Mouse (Mus musculus): ENCODE results near the gene Tbrg4. TPM values are rescaled to one million over a fixed set of nuclear protein-coding genes. Genes with fewer than 3 reads are reported as not detected.
"Not testable (repeated sequence)": the region's sequence is repeated elsewhere in the genome, so short reads cannot be mapped to it uniquely, and the experiment has no call there.

Tbrg4 gene
- 49.9 and 52.5 TPM in 2 replicates for polyA plus RNA-seq (2016; fragmentation: Nextera tagmentation; extraction: Ambion mirVana)

GRCm38 (mm10) chr11:6625478-6626387, at the start of gene Tbrg4:
TSS of gene Tbrg4 (minus strand) at chr11:6626067.
- peak within 1 kb of the TSS; percentile 78 for H3K27ac ChIP-seq (ENCODE audit: poor library complexity, severe bottlenecking)
- H3K4me3 ChIP-seq, result peak within 1 kb of the TSS; percentile 69
- peak within 1 kb of the TSS; percentile 76 for H3K9ac ChIP-seq
- peak; percentile 95 for ATAC-seq (ENCODE audit: insufficient number of reproducible peaks, low FRiP score)
- H3K4me1 ChIP-seq (replicated peaks), result peaks cover 27% of the 10 kb centered on the region
- no peaks in the 10 kb centered on the region for H3K9me3 ChIP-seq (replicated peaks)
- no peaks in the 10 kb centered on the region for H3K27me3 ChIP-seq (replicated peaks)
- H3K4me2 ChIP-seq, result peak within 1 kb of the TSS; percentile 81
- under 1% methylated on average over 66 of the region's 66 CpGs for WGBS
- peaks cover 39% of the 10 kb centered on the region for H3K36me3 ChIP-seq

- Histone ChIP-seq H3K9me3 (replicated peaks) (no peaks in the 10 kb centered on the region), H3K27me3 (replicated peaks) (0 out of 2 replicates have a peak, but pooled peaks cover 4% of the 10 kb centered on the region), H3K4me1 (replicated peaks) (peaks cover 7% of the 10 kb centered on the region), H3K36me3 (no peaks in the 10 kb centered on the region), H3K4me3 (no peak overlapping the region), H3K27ac (ENCODE audit: poor library complexity, severe bottlenecking) (no peak overlapping the region), H3K4me2 (no peak overlapping the region), H3K9ac (no peak overlapping the region)
- 51% methylated on average over 7 of the region's 7 CpGs for WGBS
- ATAC-seq (ENCODE audit: insufficient number of reproducible peaks, low FRiP score), result no peak
These were observed 49.5 kb upstream of the Tbrg4 start for GRCm38 (mm10) chr11:6675402-6675801.

- Histone ChIP-seq H3K4me3 (no peak overlapping the region), H3K27ac (ENCODE audit: poor library complexity, severe bottlenecking) (no peak overlapping the region), H3K4me2 (no peak overlapping the region), H3K36me3 (no peaks in the 10 kb centered on the region), H3K4me1 (replicated peaks) (peaks cover under 1% of the 10 kb centered on the region; the same call in 1 of the 2 replicates), H3K27me3 (replicated peaks) (0 out of 2 replicates have a peak, but pooled peaks cover 4% of the 10 kb centered on the region), H3K9ac (no peak overlapping the region), H3K9me3 (replicated peaks) (no peaks in the 10 kb centered on the region)
- no peak for ATAC-seq (ENCODE audit: insufficient number of reproducible peaks, low FRiP score)
- 86% methylated on average over 9 of the region's 9 CpGs for WGBS
These were observed 48.8 kb upstream of the Tbrg4 start for GRCm38 (mm10) chr11:6674701-6675100.

GRCm38 (mm10) chr11:6670826-6671225, 45.0 kb upstream of the Tbrg4 start:
- 0 out of 2 replicates have a peak, but pooled peaks cover 4% of the 10 kb centered on the region for H3K9me3 ChIP-seq (replicated peaks)
- no peaks in the 10 kb centered on the region for H3K36me3 ChIP-seq
- H3K4me2 ChIP-seq, result no peak overlapping the region
- H3K4me1 ChIP-seq (replicated peaks), result no peaks in the 10 kb centered on the region
- H3K9ac ChIP-seq, result no peak overlapping the region
- no peak overlapping the region for H3K4me3 ChIP-seq
- H3K27ac ChIP-seq (ENCODE audit: poor library complexity, severe bottlenecking), result no peak overlapping the region
- H3K27me3 ChIP-seq (replicated peaks), result no peaks in the 10 kb centered on the region
- 80% methylated on average over 4 of the region's 4 CpGs for WGBS
- ATAC-seq (ENCODE audit: insufficient number of reproducible peaks, low FRiP score), result no peak

- H3K27ac ChIP-seq (ENCODE audit: poor library complexity, severe bottlenecking), result no peak overlapping the region
- no peaks in the 10 kb centered on the region for H3K4me1 ChIP-seq (replicated peaks)
- WGBS, result 42% methylated on average over 2 of the region's 2 CpGs
- no peak for ATAC-seq (ENCODE audit: insufficient number of reproducible peaks, low FRiP score)
- H3K4me2 ChIP-seq, result no peak overlapping the region
- no peaks in the 10 kb centered on the region for H3K27me3 ChIP-seq (replicated peaks)
- no peak overlapping the region for H3K9ac ChIP-seq
- no peak overlapping the region for H3K4me3 ChIP-seq
- H3K36me3 ChIP-seq, result no peaks in the 10 kb centered on the region
- H3K9me3 ChIP-seq (replicated peaks), result peaks cover 4% of the 10 kb centered on the region; the same call in 1 of the 2 replicates
These were observed 44.2 kb upstream of the Tbrg4 start for GRCm38 (mm10) chr11:6670044-6670443.

- ATAC-seq (ENCODE audit: insufficient number of reproducible peaks, low FRiP score), result no peak
- H3K27me3 ChIP-seq (replicated peaks), result no peaks in the 10 kb centered on the region
- H3K9me3 ChIP-seq (replicated peaks), result peaks cover 4% of the 10 kb centered on the region; the same call in 1 of the 2 replicates
- WGBS, result 55% methylated on average over 9 of the region's 9 CpGs
- no peak overlapping the region for H3K4me3 ChIP-seq
- H3K4me2 ChIP-seq, result no peak overlapping the region
- H3K36me3 ChIP-seq, result no peaks in the 10 kb centered on the region
- no peak overlapping the region for H3K27ac ChIP-seq (ENCODE audit: poor library complexity, severe bottlenecking)
- H3K9ac ChIP-seq, result no peak overlapping the region
- H3K4me1 ChIP-seq (replicated peaks), result no peaks in the 10 kb centered on the region
These were observed 43.2 kb upstream of the Tbrg4 start for GRCm38 (mm10) chr11:6669041-6669440.

GRCm38 (mm10) chr11:6666634-6667033, 40.8 kb upstream of the Tbrg4 start:
- Histone ChIP-seq H3K27me3 (replicated peaks) (no peaks in the 10 kb centered on the region), H3K4me2 (no peak overlapping the region), H3K4me3 (no peak overlapping the region), H3K9ac (no peak overlapping the region), H3K36me3 (no peaks in the 10 kb centered on the region), H3K4me1 (replicated peaks) (no peaks in the 10 kb centered on the region), H3K9me3 (replicated peaks) (peaks cover 4% of the 10 kb centered on the region; the same call in 1 of the 2 replicates), H3K27ac (ENCODE audit: poor library complexity, severe bottlenecking) (no peak overlapping the region)
- 73% methylated on average over 2 of the region's 2 CpGs for WGBS
- no peak for ATAC-seq (ENCODE audit: insufficient number of reproducible peaks, low FRiP score)

GRCm38 (mm10) chr11:6661206-6661605, 35.3 kb upstream of the Tbrg4 start:
- H3K4me2 ChIP-seq, result no peak overlapping the region
- H3K4me1 ChIP-seq (replicated peaks), result 0 out of 2 replicates have a peak, but pooled peaks cover 4% of the 10 kb centered on the region
- H3K36me3 ChIP-seq, result no peaks in the 10 kb centered on the region
- H3K4me3 ChIP-seq, result no peak overlapping the region
- H3K27ac ChIP-seq (ENCODE audit: poor library complexity, severe bottlenecking), result no peak overlapping the region
- ATAC-seq (ENCODE audit: insufficient number of reproducible peaks, low FRiP score), result no peak
- H3K27me3 ChIP-seq (replicated peaks), result peaks cover 30% of the 10 kb centered on the region
- no peak overlapping the region for H3K9ac ChIP-seq
- WGBS, result 79% methylated on average over 14 of the region's 14 CpGs
- H3K9me3 ChIP-seq (replicated peaks), result no peaks in the 10 kb centered on the region; the same call in 1 of the 2 replicates

GRCm38 (mm10) chr11:6658271-6658670, 32.4 kb upstream of the Tbrg4 start, which contains the start of gene Ramp3:
TSS of gene Ramp3 (plus strand) at chr11:6658521.
- Histone ChIP-seq H3K27ac (ENCODE audit: poor library complexity, severe bottlenecking) (no peak within 1 kb of the TSS), H3K4me2 (peak within 1 kb of the TSS; percentile 87), H3K9ac (peak within 1 kb of the TSS; percentile 65), H3K4me3 (peak within 1 kb of the TSS; percentile 52), H3K4me1 (replicated peaks) (0 out of 2 replicates have a peak, but pooled peaks cover 4% of the 10 kb centered on the region), H3K27me3 (replicated peaks) (peaks cover 48% of the 10 kb centered on the region), H3K9me3 (replicated peaks) (no peaks in the 10 kb centered on the region), H3K36me3 (no peaks in the 10 kb centered on the region)
- under 1% methylated on average over 18 of the region's 18 CpGs for WGBS
- ATAC-seq (ENCODE audit: insufficient number of reproducible peaks, low FRiP score), result peak; percentile 54

- no peak overlapping the region for H3K4me2 ChIP-seq
- 0 out of 2 replicates have a peak, but pooled peaks cover 4% of the 10 kb centered on the region for H3K4me1 ChIP-seq (replicated peaks)
- H3K36me3 ChIP-seq, result no peaks in the 10 kb centered on the region
- no peak for ATAC-seq (ENCODE audit: insufficient number of reproducible peaks, low FRiP score)
- H3K4me3 ChIP-seq, result no peak overlapping the region
- WGBS, result 3% methylated on average over 2 of the region's 2 CpGs
- no peaks in the 10 kb centered on the region for H3K9me3 ChIP-seq (replicated peaks)
- H3K9ac ChIP-seq, result no peak overlapping the region
- H3K27me3 ChIP-seq (replicated peaks), result peaks cover 38% of the 10 kb centered on the region
- H3K27ac ChIP-seq (ENCODE audit: poor library complexity, severe bottlenecking), result no peak overlapping the region
These were observed 29.0 kb upstream of the Tbrg4 start for GRCm38 (mm10) chr11:6654903-6655302.

GRCm38 (mm10) chr11:6652978-6653377, 27.1 kb upstream of the Tbrg4 start:
- not testable (repeated sequence) for ATAC-seq (ENCODE audit: insufficient number of reproducible peaks, low FRiP score); H3K9me3 ChIP-seq (replicated peaks); H3K4me3 ChIP-seq; H3K27ac ChIP-seq (ENCODE audit: poor library complexity, severe bottlenecking); H3K4me2 ChIP-seq; H3K4me1 ChIP-seq (replicated peaks); H3K36me3 ChIP-seq; H3K9ac ChIP-seq
- peaks cover 23% of the 10 kb centered on the region for H3K27me3 ChIP-seq (replicated peaks)
- WGBS, result 74% methylated on average over 3 of the region's 3 CpGs
